Mouse (Mus musculus) liver, adult 2 months (tissue): Measurements from ENCODE around the gene Cyp2c23. TPM values are rescaled to one million over a fixed set of nuclear protein-coding genes. Genes with fewer than 3 reads are reported as not detected.

Source experiments
- DNase-seq: peaks from one replicate; pipeline ENCODE4 v3.0.0-alpha.2; 2011; ENCODE audit warnings: low read depth, low spot score; ENCODE audit errors: extremely low read depth
- H3K27ac ChIP-seq: fragments of 200-500 bp; replicated peaks from 2 replicates; pipeline ENCODE4 v1.5.1; 2012; ENCODE audit warnings: low read depth, mild to moderate bottlenecking, control low read depth, inconsistent platforms, low read length; ENCODE audit not compliant: insufficient read depth
- H3K27me3 ChIP-seq: fragments of 200-500 bp; 2 replicates; pipeline ENCODE4 v1.6.1; 2012; ENCODE audit warnings: mild to moderate bottlenecking, moderate library complexity, low read length, inconsistent platforms; ENCODE audit not compliant: control insufficient read depth, insufficient read depth
- H3K36me3 ChIP-seq: fragments of 200-500 bp; 2 replicates; pipeline ENCODE4 v1.6.1; 2012; ENCODE audit warnings: low read length, inconsistent platforms; ENCODE audit not compliant: control insufficient read depth, insufficient read depth
- H3K4me1 ChIP-seq: fragments of 200-500 bp; 2 replicates; pipeline ENCODE4 v1.6.1; 2011; ENCODE audit warnings: low read length; ENCODE audit not compliant: control insufficient read depth, insufficient read depth
- H3K4me3 ChIP-seq: fragments of 200-500 bp; 2 replicates; pipeline ENCODE4 v1.5.1; 2011; ENCODE audit warnings: low read depth, mild to moderate bottlenecking, control low read depth, low read length, moderate library complexity; ENCODE audit not compliant: insufficient read depth
- H3K79me2 ChIP-seq: fragments of 200-500 bp; 2 replicates; pipeline ENCODE4 v1.6.1; 2012; ENCODE audit warnings: inconsistent platforms, mild to moderate bottlenecking, low read length, moderate library complexity; ENCODE audit not compliant: control insufficient read depth, insufficient read depth
- H3K9ac ChIP-seq: fragments of 200-500 bp; 2 replicates; pipeline ENCODE4 v1.6.1; 2012; ENCODE audit warnings: low read depth, mild to moderate bottlenecking, control low read depth, inconsistent platforms, low read length
- CTCF ChIP-seq: fragments of 200-500 bp; IDR thresholded peaks from 2 replicates; pipeline ENCODE4 v1.5.1; 2011; ENCODE audit warnings: low read depth, low read length, control low read depth
- POLR2A ChIP-seq: fragments of 200-500 bp; IDR thresholded peaks from 2 replicates; pipeline ENCODE4 v1.6.1; 2011; ENCODE audit warnings: low read length, control low read depth; ENCODE audit not compliant: insufficient read depth; ENCODE audit errors: extremely low read depth
- WGBS: fragments of 180-500 bp; shearing (Covaris S2); methylation state at CpG from one replicate; pipeline ENCODE4 v1.1.7; 2018; 5-methylcytosine and 5-hydroxymethylcytosine counted together
- polyA plus RNA-seq: library from polyadenylated mRNA; depleted of rRNA; stranded (reverse); fragments of >200 nt; gene quantifications from 2 replicates; pipeline ENCODE4 v1.2.3, GENCODE M21; 2012
- total RNA-seq: library from RNA; depleted of rRNA; stranded (reverse); fragments of >200 nt; gene quantifications from 2 replicates; pipeline ENCODE4 v1.2.3, GENCODE M21; 2014

The Cyp2c23 gene
- total and polyA plus RNA-seq, 2 experiments = 233 to 262 TPM

DNA sequence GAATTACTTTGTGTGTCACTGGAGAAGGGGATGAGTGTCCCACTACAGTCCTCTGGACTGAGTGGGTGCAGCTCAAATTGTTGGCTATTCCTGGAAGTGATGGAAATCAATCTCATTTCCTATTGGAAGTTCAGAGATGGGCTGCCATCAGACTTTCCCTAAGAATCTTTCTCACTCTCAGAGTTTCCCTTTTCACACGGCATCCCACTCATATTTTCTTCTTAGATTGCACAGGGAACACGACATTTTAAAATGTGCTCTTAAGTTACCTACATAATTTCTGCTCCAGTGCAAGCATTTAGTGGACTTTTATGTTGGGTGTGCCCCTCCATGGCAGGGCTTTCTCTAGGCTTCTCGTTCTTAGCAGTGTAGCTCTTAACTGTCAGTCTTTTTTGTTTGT, 51.2 kb downstream of the Cyp2c23 start:
- no peak for DNase-seq
- WGBS = 86% methylated on average over 3 of the region's 3 CpGs
- TF ChIP-seq POLR2A (no peak), CTCF (no peak)
- Histone ChIP-seq H3K4me3 (no peak overlapping the region), H3K4me1 (peaks cover under 1% of the 10 kb centered on the region; the same call in 1 of the 2 replicates), H3K27ac (no peak overlapping the region), H3K36me3 (peaks cover 51% of the 10 kb centered on the region), H3K27me3 (no peaks in the 10 kb centered on the region), H3K9ac (no peak overlapping the region), H3K79me2 (peaks cover 9% of the 10 kb centered on the region; the same call in 1 of the 2 replicates)

- Histone ChIP-seq H3K4me3 (no peak overlapping the region), H3K36me3 (peaks cover 52% of the 10 kb centered on the region), H3K4me1 (peaks cover 7% of the 10 kb centered on the region), H3K27ac (no peak overlapping the region), H3K9ac (no peak overlapping the region), H3K27me3 (no peaks in the 10 kb centered on the region), H3K79me2 (peaks cover 8% of the 10 kb centered on the region; the same call in 1 of the 2 replicates)
- 81% methylated on average over 6 of the region's 6 CpGs for WGBS
- TF ChIP-seq POLR2A = no peak
- no peak for TF ChIP-seq CTCF
- DNase-seq = no peak
Measured at GRCm38 (mm10) chr19:43976661-43977060, 52.3 kb downstream of the Cyp2c23 start.

- H3K9ac ChIP-seq = no peak overlapping the region
- H3K27me3 ChIP-seq = no peaks in the 10 kb centered on the region
- DNase-seq = no peak
- peaks cover 12% of the 10 kb centered on the region for H3K4me1 ChIP-seq
- peaks cover 6% of the 10 kb centered on the region; the same call in 1 of the 2 replicates for H3K79me2 ChIP-seq
- 94% methylated on average over 6 of the region's 6 CpGs for WGBS
- peaks cover 46% of the 10 kb centered on the region for H3K36me3 ChIP-seq
- H3K27ac ChIP-seq = no peak overlapping the region
- H3K4me3 ChIP-seq = no peak overlapping the region
- no peak for TF ChIP-seq POLR2A
- no peak for TF ChIP-seq CTCF
Measured at GRCm38 (mm10) chr19:43974221-43974620, 54.8 kb downstream of the Cyp2c23 start.

- Histone ChIP-seq H3K27ac (no peak overlapping the region), H3K36me3 (peaks cover 49% of the 10 kb centered on the region), H3K9ac (no peak overlapping the region), H3K4me3 (no peak overlapping the region), H3K4me1 (peaks cover 12% of the 10 kb centered on the region), H3K79me2 (peaks cover 6% of the 10 kb centered on the region; the same call in 1 of the 2 replicates), H3K27me3 (no peaks in the 10 kb centered on the region)
- 87% methylated on average over 9 of the region's 9 CpGs for WGBS
- DNase-seq = no peak
- no peak for TF ChIP-seq POLR2A
- TF ChIP-seq CTCF = no peak
Measured at GRCm38 (mm10) chr19:43973711-43974110, 55.3 kb downstream of the Cyp2c23 start.

- peaks cover 12% of the 10 kb centered on the region for H3K4me1 ChIP-seq
- TF ChIP-seq POLR2A (no peak), CTCF (no peak)
- 0 out of 2 replicates have a peak, but pooled peaks cover 3% of the 10 kb centered on the region for H3K79me2 ChIP-seq
- peak; percentile 95 for DNase-seq
- no peaks in the 10 kb centered on the region for H3K27me3 ChIP-seq
- no peak overlapping the region for H3K9ac ChIP-seq
- peak overlapping the region; percentile 95 for H3K27ac ChIP-seq
- peaks cover 47% of the 10 kb centered on the region for H3K36me3 ChIP-seq
- 26% methylated on average over 8 of the region's 8 CpGs for WGBS
- H3K4me3 ChIP-seq = no peak overlapping the region
Measured at GRCm38 (mm10) chr19:43972129-43972528, 56.9 kb downstream of the Cyp2c23 start.

DNA sequence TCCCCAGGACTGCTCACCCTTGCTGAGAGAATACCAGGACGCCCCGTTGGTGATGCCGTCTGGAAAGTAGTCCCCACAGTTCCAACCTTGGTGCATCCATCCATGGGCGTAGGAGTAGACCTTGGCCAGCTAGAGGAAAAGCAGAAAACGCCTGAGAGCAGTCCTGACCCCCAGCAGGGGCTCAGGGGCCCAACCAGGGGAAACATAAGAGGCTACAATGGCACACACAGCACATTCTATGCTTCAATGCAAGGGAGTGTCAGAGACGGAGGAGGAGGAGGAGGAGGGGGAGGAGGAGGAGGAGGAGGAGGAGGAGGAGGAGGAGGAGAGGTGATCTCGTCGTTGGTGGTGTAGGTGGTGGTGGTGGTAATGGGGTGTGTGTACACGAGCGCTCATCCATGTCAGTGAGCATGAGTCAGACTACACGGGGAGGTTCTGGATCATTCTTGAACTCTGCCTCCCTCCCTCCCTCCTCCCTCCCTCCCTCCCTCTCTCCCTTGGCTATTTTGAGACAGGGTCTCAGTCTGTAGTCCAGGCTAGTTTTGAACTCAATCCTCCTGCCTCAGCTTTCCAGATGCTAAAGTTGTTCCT, 60.5 kb downstream of the Cyp2c23 start:
- WGBS = 73% methylated on average over 11 of the region's 11 CpGs
- peaks cover 53% of the 10 kb centered on the region for H3K36me3 ChIP-seq

More for the DNA sequence above, 60.5 kb downstream of the Cyp2c23 start:
- Histone ChIP-seq H3K79me2 (0 out of 2 replicates have a peak, but pooled peaks cover 3% of the 10 kb centered on the region), H3K27ac (no peak overlapping the region), H3K4me1 (peaks cover 12% of the 10 kb centered on the region), H3K27me3 (no peaks in the 10 kb centered on the region), H3K9ac (no peak overlapping the region), H3K4me3 (no peak overlapping the region)
- TF ChIP-seq CTCF = no peak
- TF ChIP-seq POLR2A = no peak
- no peak for DNase-seq
